Mouse (Mus musculus): ENCODE data around the gene Gm17409. TPM values are rescaled to one million over a fixed set of nuclear protein-coding genes. Genes with fewer than 3 reads are reported as not detected.

The Gm17409 gene
- polyA plus RNA-seq, 1 experiment from 2014 or later, result not detected

DNA sequence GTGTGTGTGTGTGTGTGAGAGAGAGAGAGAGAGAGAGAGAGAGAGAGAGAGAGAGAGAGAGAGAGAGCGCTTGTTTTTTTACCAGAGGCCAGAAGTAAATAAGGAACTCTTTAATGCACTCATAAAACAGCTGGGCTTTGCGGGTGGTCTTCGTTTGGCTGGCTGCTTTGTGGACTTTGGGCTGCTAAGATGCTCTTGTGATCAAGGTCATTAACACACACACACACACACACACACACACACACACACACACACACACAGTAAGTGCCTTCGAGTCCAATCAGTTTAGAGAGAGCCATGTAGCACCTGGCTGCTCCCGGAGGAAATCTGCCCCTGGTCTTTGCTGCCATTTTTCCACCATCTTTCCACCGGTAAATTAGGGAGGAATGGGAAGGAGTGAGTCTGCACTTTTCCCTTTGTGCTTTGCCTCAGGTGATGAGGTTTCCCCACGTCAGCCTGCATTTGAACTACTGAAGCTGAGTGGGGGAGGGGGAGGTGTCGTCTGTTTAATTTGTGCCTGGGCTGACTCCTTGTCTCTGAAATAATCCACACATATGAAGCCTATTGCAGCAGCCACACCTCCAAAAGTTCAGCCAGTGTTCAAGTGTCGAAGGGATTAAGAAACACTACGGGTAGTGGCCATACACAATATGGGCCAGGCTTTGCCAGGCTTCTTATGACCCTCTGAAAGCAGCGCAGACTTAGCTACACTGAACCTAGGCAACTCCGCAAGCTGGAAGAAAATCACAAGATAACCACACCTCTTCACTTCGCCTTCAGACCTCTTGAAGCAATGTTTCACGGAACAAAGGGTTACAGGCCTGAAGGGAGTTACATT lies 16.7 kb downstream of the Gm17409 start:
- H3K27ac ChIP-seq (replicated peaks), result 0 out of 2 replicates have a peak overlapping the region, but pooled peaks have one; percentile 23
- H3K9me3 ChIP-seq (replicated peaks), result 0 out of 2 replicates have a peak, but pooled peaks cover 3% of the 10 kb centered on the region
- H3K27me3 ChIP-seq (ENCODE audit: low read depth, poor library complexity, severe bottlenecking), result no peaks in the 10 kb centered on the region
- no peak for DNase-seq (ENCODE audit: low spot score)
- H3K4me3 ChIP-seq, result no peak overlapping the region
- H3K36me3 ChIP-seq, result peaks cover 12% of the 10 kb centered on the region; the same call in 1 of the 2 replicates
- WGBS, result 69% methylated on average over 14 of the region's 14 CpGs
- H3K4me1 ChIP-seq, result peaks cover 21% of the 10 kb centered on the region

DNA sequence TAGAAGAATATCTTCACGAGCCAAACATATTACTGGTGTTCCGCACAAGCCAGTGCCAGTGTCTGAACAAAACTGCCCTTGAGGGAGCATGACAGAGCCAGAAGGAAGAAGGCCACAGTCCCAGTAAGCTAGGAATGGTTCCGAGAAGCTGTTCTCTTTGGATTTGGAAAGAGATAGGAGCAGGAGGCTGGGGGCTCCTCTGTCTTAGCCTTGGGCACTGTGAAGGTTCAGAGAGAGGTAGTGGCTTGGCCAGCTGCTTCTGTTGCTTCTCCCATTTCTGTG lies 17.3 kb downstream of the Gm17409 start:
- 88% methylated on average over 3 of the region's 3 CpGs for WGBS
- no peak for DNase-seq (ENCODE audit: low spot score)
- H3K27ac ChIP-seq (replicated peaks), result 0 out of 2 replicates have a peak overlapping the region, but pooled peaks have one; percentile 23

GRCm38 (mm10) chr2:58488404-58488803 lies 18.5 kb downstream of the Gm17409 start:
- Histone ChIP-seq H3K4me3 (no peak overlapping the region), H3K9me3 (replicated peaks) (0 out of 2 replicates have a peak, but pooled peaks cover 3% of the 10 kb centered on the region), H3K36me3 (peaks cover 12% of the 10 kb centered on the region; the same call in 1 of the 2 replicates), H3K4me1 (peaks cover 21% of the 10 kb centered on the region), H3K27me3 (ENCODE audit: low read depth, poor library complexity, severe bottlenecking) (no peaks in the 10 kb centered on the region), H3K27ac (replicated peaks) (no peak overlapping the region)
- WGBS, result 95% methylated on average over 8 of the region's 8 CpGs
- DNase-seq (ENCODE audit: low spot score), result no peak

More for the DNA sequence above, 17.3 kb downstream of the Gm17409 start:
- Histone ChIP-seq H3K36me3 (peaks cover 12% of the 10 kb centered on the region; the same call in 1 of the 2 replicates), H3K27me3 (ENCODE audit: low read depth, poor library complexity, severe bottlenecking) (no peaks in the 10 kb centered on the region), H3K4me1 (peaks cover 21% of the 10 kb centered on the region), H3K4me3 (no peak overlapping the region), H3K9me3 (replicated peaks) (0 out of 2 replicates have a peak, but pooled peaks cover 3% of the 10 kb centered on the region)

DNA sequence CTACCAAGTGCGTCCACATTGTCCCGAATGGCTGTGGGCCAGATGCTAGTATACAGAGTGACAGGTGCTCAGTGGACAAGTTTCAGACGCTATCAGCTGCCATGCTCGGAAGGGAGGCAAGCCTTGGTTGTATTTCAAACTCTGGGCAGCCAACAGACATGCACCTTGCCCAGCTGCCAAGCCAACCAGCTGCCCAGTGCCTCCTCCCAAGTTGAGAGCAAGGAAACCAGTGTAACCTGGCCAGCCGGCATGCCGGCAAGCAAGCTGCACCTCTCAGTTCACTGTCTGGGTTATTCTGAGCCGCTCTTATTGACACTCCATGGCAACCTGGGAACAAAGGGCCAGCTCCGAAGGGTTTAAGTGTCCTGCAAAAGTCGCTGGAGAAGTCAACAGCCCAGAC lies 19.4 kb downstream of the Gm17409 start:
- WGBS, result 87% methylated on average over 9 of the region's 9 CpGs
- Histone ChIP-seq H3K4me1 (peaks cover 27% of the 10 kb centered on the region), H3K9me3 (replicated peaks) (0 out of 2 replicates have a peak, but pooled peaks cover 3% of the 10 kb centered on the region), H3K36me3 (peaks cover 9% of the 10 kb centered on the region; the same call in 1 of the 2 replicates), H3K27ac (replicated peaks) (no peak overlapping the region), H3K27me3 (ENCODE audit: low read depth, poor library complexity, severe bottlenecking) (no peaks in the 10 kb centered on the region), H3K4me3 (no peak overlapping the region)
- no peak for DNase-seq (ENCODE audit: low spot score)

- Histone ChIP-seq H3K36me3 (peaks cover 11% of the 10 kb centered on the region; the same call in 1 of the 2 replicates), H3K4me1 (peaks cover 12% of the 10 kb centered on the region), H3K9me3 (replicated peaks) (0 out of 2 replicates have a peak, but pooled peaks cover 3% of the 10 kb centered on the region), H3K27ac (replicated peaks) (no peak overlapping the region), H3K4me3 (no peak overlapping the region), H3K27me3 (ENCODE audit: low read depth, poor library complexity, severe bottlenecking) (no peaks in the 10 kb centered on the region)
- DNase-seq (ENCODE audit: low spot score), result no peak
- WGBS, result 69% methylated on average over 18 of the region's 18 CpGs
Observed at GRCm38 (mm10) chr2:58493685-58494635, 24.0 kb downstream of the Gm17409 start.

- Histone ChIP-seq H3K4me3 (no peak overlapping the region), H3K36me3 (peaks cover 3% of the 10 kb centered on the region; the same call in 1 of the 2 replicates), H3K9me3 (replicated peaks) (0 out of 2 replicates have a peak, but pooled peaks cover 3% of the 10 kb centered on the region), H3K27ac (replicated peaks) (no peak overlapping the region), H3K4me1 (peaks cover 5% of the 10 kb centered on the region; the same call in 1 of the 2 replicates), H3K27me3 (ENCODE audit: low read depth, poor library complexity, severe bottlenecking) (no peaks in the 10 kb centered on the region)
- 99% methylated on average over 3 of the region's 3 CpGs for WGBS
- no peak for DNase-seq (ENCODE audit: low spot score)
Observed at GRCm38 (mm10) chr2:58495271-58495670, 25.4 kb downstream of the Gm17409 start.

DNA sequence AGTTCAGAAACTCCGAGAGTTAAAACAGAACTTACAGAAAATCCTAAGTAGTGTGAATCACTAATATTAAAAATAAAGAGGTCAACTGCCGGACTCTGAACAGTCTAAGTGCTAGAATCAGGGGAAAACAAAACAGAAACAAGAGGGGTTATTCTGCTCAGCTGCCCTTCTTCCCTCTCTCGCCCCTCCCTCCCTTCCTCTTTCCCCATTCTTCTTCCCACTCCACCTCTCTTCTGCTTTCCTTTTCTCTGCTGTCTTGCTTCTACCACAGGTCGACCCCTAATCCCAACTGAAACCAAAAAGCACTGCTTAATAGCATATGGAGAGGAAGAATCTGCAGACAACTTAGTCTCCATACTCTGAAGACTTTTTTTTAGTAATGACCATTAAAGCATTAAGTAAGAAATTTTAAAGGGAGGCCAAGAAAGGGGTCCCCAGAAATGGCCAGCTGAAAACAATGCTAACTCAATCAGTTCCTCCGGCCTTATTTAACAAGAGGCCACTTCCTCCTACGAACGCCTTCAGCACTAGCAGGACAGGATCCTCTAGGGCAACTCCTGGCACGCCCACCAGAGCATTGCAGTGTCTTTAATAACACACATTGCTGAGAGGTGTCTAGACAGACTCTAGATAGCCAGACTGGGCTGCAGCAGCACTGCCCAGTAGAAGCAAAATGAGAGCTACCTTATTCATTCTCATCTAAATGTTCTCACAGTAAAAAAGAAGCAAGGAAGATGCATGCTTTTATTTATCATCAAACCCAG lies 26.9 kb downstream of the Gm17409 start:
- WGBS, result 83% methylated on average over 8 of the region's 8 CpGs

GRCm38 (mm10) chr2:58505306-58506090 lies 35.6 kb downstream of the Gm17409 start:
- no peak for DNase-seq (ENCODE audit: low spot score)
- H3K27me3 ChIP-seq (ENCODE audit: low read depth, poor library complexity, severe bottlenecking), result no peaks in the 10 kb centered on the region
- 92% methylated on average over 9 of the region's 9 CpGs for WGBS
- no peak overlapping the region for H3K4me3 ChIP-seq
- no peaks in the 10 kb centered on the region for H3K4me1 ChIP-seq
- H3K27ac ChIP-seq (replicated peaks), result no peak overlapping the region
- no peaks in the 10 kb centered on the region for H3K9me3 ChIP-seq (replicated peaks)
- H3K36me3 ChIP-seq, result no peaks in the 10 kb centered on the region

More for the DNA sequence above, 26.9 kb downstream of the Gm17409 start:
- Histone ChIP-seq H3K27me3 (ENCODE audit: low read depth, poor library complexity, severe bottlenecking) (no peaks in the 10 kb centered on the region), H3K4me3 (no peak overlapping the region), H3K4me1 (peaks cover 5% of the 10 kb centered on the region; the same call in 1 of the 2 replicates), H3K27ac (replicated peaks) (no peak overlapping the region), H3K36me3 (peaks cover 3% of the 10 kb centered on the region; the same call in 1 of the 2 replicates), H3K9me3 (replicated peaks) (no peaks in the 10 kb centered on the region)
- DNase-seq (ENCODE audit: low spot score), result no peak

DNA sequence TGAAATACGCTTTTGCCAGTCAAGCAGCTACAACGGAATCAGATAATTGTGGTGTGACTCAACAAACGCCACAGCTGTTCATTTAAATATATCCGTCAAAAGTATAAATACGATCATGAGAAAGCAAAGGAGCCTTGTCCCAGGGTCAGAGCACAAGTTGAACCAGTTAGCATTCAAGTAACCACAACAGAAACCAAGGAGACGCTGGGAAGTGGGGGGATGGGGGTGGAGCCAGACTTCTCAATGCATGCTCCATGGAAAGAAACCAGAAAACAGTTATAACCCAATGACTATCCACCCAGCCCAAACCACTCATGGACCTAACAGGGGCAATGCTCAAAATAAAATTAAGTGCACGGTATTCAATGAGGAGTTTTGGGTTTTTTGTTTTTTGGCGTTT lies 40.3 kb downstream of the Gm17409 start:
- H3K9me3 ChIP-seq (replicated peaks), result no peaks in the 10 kb centered on the region
- no peak for DNase-seq (ENCODE audit: low spot score)
- 84% methylated on average over 8 of the region's 8 CpGs for WGBS

GRCm38 (mm10) chr2:58513212-58513611 lies 43.3 kb downstream of the Gm17409 start:
- WGBS, result 82% methylated on average over 3 of the region's 3 CpGs
- H3K9me3 ChIP-seq (replicated peaks), result no peaks in the 10 kb centered on the region
- DNase-seq (ENCODE audit: low spot score), result no peak
- H3K36me3 ChIP-seq, result no peaks in the 10 kb centered on the region
- H3K4me3 ChIP-seq, result no peak overlapping the region
- H3K4me1 ChIP-seq, result peaks cover 5% of the 10 kb centered on the region; the same call in 1 of the 2 replicates
- no peak overlapping the region for H3K27ac ChIP-seq (replicated peaks)
- no peaks in the 10 kb centered on the region for H3K27me3 ChIP-seq (ENCODE audit: low read depth, poor library complexity, severe bottlenecking)

More for the DNA sequence above, 40.3 kb downstream of the Gm17409 start:
- Histone ChIP-seq H3K27me3 (ENCODE audit: low read depth, poor library complexity, severe bottlenecking) (no peaks in the 10 kb centered on the region), H3K4me1 (no peaks in the 10 kb centered on the region), H3K4me3 (no peak overlapping the region), H3K27ac (replicated peaks) (no peak overlapping the region), H3K36me3 (no peaks in the 10 kb centered on the region)

DNA sequence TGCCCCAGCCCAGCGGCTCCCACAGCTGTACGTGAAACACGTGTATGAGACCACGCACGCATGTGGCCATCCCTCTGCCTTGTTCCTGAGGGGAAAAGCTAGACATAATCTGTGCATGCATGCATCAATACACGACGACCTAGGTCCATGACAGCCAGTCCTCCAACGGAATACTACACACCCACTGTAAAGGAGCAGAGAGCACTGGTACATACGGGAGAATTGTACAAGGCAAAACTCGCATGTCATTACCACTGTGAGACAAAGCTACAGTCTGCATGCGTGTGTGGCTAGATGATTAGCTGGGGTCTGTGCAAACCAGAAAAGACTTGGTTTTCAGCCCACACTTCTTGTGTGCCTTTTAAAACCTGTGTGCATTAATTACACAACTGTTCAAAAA lies 44.6 kb downstream of the Gm17409 start:
- DNase-seq (ENCODE audit: low spot score), result no peak
- peaks cover 5% of the 10 kb centered on the region; the same call in 1 of the 2 replicates for H3K4me1 ChIP-seq
- no peak overlapping the region for H3K27ac ChIP-seq (replicated peaks)
- H3K4me3 ChIP-seq, result no peak overlapping the region
- H3K36me3 ChIP-seq, result no peaks in the 10 kb centered on the region
- no peaks in the 10 kb centered on the region for H3K27me3 ChIP-seq (ENCODE audit: low read depth, poor library complexity, severe bottlenecking)
- WGBS, result 93% methylated on average over 11 of the region's 11 CpGs
- H3K9me3 ChIP-seq (replicated peaks), result no peaks in the 10 kb centered on the region
